Mouse (Mus musculus) frontal cortex, postnatal 25 days (tissue): ENCODE measurements at regions not wholly inside any gene's neighbourhood (a gene's known extent, or its start where the extent isn't known, plus 50 kb on each side); places are given as distances from the start of the nearest gene placed in this dataset.

Experiments used
- DNase-seq, 2 experiments: peaks; one replicate each; pipeline ENCODE4 v3.0.0; 2022; ENCODE audit warnings: low spot score in 2 of 2

DNA sequence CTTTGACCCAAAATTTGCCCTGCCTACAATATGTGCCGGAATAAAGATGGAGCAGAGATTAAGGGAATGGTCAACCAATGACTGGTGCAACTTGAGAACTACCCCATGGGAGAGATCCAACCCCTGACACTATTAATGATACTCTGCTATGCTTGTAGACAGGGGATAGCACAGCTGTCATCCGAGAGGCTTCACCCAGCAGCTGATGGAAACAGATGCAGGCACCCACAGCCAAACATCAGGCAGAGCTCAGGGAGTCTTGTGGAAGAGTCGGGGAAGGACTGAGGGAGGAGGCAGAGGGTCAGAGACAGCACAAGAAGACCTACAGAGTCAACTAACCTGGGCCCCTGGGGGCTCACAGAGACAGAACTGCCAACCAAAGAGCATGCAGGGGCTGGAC is 395.8 kb downstream of the Cd83 start:
- no peak for DNase-seq

DNA sequence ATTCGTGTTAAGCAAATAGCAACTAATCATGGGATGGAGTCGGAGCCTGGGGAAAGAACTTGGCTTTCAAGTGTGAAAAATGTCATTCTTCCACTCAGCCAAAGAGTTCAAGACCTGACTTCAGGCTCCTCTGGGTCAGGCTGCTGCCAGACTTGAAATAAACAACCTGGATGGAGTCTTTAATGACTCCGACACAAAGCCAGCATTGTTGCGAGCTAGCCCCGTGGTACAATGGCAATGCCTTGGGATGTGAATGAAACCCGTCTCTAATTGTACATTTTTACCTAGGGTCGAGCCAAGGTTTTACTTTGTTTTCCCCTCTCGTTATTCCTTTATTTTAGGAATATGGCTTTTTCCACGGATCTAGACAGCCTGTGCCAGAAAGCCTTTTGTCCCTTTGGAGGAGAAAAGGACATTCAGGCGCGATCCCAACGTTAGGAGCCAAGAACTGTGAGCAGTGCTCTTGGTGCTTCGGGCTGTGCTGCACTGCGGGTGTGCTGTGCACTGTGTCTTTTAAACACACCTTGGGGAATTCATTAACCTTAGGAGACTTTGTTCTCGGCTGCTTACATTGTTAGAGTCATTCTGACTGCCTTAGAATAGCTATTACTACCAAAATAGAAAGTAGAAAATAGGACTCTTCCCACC is 398.1 kb downstream of the Cd83 start:
- no peak for DNase-seq

DNA sequence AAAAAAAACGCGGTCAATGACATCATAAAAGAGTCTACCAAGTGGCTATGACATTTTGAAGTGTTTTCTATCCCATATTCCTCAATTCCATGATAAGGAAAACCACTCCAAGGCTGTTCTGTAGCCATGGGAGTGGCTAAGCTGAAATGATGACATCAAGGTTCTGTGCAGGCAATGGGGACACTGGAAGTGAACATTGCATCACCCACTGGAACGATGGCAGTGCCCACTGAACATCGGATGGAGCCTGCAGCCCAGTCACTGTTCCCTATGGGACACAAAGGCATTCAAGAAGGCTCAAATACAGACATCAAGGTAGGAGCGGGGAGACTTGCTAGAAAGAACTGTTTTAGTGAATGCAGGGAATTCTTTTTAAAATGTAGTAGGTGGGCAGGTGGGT is 410.8 kb downstream of the Cd83 start:
- no peak for DNase-seq

DNA sequence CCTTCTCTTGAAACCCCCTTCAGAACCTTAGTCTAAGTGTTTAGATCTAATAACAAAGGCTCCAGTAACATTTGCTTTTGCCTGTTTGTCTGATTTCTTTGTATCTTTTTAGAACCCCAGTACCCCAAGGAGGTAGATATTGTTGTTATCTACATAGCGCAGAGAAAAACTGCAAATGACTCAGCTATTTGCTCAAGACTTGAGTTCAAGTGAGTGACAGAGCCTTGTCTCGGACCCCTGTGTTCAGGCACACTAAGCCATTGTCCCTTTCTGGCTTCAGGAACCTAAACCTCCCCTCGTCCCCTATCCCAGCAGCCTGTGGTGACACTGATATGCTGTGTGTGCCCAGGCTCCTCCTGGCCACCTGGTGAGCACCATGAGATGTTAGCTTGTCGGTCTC is 421.5 kb downstream of the Cd83 start:
- DNase-seq, result no peak

DNA sequence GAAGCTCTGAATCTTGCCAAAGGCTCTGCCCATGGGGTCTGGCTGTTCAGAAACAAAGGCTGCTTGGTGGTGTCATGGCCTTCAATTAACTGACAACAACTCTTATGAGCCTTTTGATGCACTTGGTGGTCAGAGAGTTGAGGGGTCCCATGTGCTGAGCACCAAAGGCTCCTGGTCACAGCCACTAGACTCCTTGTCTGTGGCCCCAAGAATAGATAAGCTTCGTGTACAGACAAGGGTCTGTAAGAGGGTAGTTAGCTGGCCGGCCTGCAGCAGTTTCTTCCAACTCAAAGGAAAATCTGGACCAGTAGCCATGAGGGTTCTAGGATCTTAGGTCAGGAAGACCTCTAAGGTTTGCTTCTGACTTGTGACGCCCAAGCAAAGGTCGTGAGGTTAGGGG is 421.9 kb downstream of the Cd83 start:
- DNase-seq, result no peak

DNA sequence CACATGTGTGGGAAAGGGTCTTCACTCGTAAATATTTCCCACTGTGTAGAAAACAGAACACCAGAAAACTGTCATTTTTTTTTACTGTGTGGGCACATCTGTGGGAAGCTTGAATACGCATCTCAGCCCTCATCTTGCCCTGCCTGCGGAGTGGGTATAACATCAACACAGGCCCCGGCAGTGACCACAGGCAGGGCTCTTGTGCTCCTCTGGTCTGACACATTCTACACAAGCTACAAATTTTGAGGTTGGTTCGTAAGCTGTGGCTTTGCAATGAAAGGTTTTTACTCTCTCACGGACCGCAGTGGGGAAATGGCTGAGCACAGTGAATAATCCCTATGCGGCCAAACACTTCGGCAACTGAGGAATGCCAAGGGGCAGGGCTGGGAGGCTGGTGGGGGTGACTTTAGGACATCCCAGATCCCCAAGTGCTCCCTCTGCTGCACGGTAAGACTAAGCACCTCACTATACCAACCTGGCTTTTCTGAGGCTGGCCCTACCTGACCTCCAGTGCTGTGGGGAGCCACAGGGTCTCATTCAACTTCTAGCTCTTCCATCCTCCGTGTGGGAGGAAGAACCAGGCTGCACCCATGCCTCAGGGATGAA is 422.9 kb downstream of the Cd83 start:
- no peak for DNase-seq

DNA sequence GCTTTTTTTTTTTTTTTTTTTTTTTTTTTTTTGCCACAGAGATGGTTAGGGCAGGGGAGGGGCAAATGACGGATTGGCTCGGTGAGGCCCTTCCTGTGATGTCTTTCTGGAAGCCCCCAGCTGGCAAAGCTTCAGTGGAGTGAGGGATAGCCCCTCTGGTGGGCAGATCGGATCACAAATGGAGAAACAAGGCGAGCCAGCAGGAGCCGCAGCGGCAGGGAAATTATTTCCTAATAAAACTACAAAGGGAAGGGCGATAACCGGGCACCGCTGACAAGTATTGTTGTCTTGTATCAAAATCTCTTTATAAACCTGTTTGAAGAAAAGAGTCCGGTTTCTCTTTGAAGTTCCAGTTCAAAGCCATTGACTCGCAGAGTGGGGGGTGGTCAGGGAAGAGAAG is 424.5 kb downstream of the Cd83 start:
- no peak for DNase-seq

DNA sequence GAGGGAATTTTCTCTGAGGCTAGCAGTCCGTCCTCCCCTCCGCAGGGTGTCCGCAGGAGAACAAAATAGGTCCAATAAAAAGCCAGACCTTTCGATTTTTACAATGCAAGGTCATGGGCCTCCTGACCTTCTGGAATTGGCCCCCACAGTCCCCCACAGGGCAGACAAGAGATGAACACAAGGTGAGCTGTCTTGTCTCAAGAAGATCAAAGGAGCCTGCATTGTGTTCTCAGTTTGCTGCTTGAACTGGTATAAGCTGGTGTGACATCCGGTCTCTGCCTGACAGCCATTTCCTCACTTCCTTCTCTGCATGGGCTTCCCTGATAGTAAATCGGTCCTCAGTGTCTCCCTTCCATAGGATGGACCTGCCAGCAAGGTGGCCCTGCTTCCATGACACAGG is 425.5 kb downstream of the Cd83 start:
- DNase-seq, result no peak

DNA sequence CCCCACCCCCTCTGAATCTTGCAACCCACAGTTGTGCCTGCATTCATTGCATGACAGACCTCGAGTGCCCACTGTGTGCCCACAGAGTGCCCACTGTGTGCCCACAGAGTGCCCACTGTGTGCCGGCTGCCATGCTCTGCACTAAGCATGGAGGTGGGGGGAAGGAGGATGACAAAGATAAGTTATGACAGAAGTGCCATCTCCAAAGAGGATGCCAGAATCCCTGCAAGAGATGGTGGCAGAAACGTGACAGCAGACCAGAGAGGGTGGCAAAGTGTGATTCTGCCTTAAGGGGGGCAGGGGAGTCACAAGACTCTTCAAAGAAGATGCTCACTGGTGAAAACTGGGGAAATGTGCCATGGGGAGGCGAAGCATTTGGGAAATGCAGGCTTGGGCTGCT is 427.8 kb downstream of the Cd83 start:
- DNase-seq, result no peak

DNA sequence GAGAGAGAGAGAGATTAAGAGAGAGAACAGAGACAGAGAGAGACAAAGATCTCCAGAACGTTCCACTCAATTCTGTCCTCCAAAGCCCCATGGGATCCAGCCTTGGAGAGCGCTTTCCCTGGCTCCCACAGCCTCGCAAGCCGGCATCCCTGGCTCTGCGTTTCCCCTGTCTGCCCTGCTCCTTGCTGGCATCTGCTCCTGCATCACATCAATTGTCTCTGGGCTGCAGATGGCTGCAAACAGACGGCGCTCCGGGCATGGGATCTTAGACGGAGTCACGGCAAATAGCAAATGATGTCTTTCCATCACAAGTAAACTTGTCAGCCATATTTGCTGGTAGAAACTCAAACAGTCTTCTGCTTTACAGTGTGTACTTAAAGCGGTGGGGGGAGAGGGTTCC is 428.4 kb downstream of the Cd83 start:
- no peak for DNase-seq

DNA sequence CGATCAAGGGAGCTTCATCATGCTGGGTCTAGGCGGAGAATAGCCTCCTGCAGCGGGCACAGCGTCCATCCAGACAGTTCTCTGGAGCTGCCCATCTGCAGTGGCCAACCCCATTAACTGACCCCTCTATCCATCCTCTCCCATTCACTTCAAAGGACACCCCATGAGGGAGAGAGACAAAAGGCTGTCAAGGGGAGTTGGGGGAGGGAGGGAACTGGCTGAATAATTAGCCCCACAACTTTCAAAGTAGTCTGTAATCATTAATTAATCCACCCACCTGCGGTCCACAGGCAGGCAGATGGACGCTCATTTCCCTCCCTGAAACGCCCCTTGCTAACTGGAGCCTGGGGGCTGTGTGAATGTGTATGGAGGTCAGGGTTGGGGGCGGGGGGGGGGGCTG is 433.7 kb downstream of the Cd83 start:
- DNase-seq, result no peak

DNA sequence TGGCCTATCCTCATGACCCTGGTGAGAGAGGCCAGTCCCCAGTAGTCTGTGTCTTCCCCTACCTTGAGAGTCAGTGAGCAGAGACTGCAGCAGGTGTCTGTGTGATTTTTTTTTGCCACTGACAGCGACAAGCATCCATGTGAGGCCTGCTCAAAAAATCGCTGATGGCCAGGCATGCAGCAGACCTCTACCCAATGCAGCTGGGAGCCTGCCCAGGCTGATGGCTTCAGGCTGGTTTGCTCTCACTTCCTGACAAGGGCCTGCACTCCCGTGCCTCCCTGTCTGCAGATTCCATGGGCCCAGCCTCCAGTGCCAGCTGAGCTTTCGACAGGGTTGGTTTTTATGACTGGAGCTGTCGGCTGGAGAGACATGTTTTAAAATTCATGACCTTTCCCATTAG is 437.1 kb downstream of the Cd83 start:
- DNase-seq, result no peak

DNA sequence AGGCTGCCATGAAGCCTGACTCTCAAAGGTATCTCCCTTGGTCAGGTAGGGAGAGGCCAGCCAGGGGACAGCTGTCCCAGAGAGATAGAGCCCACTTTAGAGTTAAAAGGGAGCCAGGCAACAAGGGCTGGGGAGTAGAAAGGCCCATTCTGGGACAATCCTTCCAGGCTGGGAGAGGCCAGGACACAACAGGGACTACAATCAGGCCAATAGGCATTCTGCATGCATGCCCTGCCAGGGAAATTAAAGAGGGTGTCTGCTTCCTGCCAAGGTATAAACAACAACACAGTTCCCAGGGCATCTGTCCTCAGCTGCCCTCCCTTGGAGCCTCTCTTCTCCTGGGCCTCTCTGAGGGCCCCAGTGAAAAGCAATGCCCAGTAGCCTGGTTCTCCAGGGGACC is 437.8 kb downstream of the Cd83 start:
- DNase-seq, result no peak

DNA sequence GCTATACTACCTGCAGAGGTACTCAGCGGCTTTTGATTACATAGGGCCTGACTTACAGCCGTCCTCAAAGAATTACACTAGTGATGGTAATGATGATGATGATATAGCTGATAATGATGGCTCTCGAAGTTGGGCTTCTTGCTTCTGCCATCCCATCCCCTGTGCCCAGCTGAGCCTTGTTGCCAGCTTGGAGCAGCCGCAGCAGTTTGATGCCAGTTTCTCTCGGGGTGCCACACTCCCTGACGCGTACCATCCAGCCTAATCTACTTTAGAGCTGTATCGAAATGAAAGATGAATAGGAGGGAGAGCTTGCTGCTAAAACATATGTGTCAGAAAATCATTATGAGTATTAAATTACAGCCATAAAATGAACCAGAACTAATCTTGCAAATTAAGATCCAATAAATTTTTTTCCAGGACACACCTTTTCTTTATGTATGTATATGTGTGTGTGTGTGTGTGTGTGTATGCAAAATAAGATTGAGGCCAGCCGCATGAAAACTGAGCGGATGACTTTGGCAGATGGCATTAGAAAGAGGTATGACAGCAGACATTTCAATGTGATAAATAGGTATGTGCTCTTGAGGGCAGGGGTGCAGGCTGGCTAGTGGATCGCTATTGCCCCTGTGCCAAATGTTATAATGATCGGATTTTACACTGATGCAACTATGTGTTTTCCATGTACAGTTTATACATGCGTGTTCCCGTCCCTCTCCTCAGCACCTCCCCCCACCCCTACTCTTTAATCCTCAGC is 443.3 kb downstream of the Cd83 start:
- DNase-seq, result no peak

DNA sequence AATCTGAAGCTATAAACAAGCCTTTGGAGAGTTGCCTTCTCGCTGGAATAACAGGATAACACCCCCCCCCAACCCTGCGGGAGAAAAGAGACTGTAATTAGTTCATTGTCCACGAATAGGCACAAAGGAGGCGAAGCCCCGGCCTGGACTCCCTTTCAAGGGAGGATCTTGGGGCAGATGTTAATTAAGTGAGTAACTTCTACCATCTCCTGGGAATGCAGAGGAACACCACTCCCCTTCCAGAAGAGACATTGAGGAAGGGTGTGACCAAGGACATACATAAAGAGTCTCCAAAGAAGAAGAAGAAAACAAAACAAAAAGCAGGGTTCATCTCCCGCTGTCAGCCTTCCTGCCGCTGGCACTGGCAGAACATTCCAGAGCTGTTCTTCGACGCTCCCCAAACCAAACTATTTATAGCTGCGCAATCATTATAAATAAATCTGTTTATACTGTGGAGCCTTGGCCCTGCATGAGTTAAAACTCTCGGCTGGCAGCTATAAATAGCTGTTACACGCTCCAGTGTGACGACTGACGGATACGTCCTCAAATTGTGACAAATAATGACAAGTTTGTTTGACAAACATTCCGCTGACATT is 444.1 kb downstream of the Cd83 start:
- no peak for DNase-seq

DNA sequence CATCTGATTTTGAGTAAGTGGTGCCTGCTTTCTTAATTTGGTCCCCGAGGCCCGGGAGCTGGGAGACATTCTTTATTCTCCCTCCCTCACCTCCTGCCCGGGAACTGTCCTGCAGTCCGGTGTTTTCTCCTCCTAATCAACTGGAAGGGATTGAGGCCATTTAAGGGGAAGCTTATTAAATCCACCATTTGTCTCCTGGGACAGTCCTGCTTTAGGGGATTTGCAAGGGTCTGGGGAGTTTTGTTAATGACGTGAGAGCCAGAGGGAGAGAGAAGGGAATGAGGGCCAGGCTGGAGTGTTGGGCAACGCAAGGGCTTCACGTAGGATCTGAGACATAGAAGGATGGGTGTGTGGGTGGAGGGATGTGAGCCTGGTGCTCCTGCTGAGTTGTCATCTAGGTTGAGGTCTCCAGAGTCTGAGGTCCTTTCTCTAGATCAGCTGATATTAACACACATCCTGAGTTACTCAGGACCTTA is 444.6 kb downstream of the Cd83 start:
- DNase-seq, result no peak

DNA sequence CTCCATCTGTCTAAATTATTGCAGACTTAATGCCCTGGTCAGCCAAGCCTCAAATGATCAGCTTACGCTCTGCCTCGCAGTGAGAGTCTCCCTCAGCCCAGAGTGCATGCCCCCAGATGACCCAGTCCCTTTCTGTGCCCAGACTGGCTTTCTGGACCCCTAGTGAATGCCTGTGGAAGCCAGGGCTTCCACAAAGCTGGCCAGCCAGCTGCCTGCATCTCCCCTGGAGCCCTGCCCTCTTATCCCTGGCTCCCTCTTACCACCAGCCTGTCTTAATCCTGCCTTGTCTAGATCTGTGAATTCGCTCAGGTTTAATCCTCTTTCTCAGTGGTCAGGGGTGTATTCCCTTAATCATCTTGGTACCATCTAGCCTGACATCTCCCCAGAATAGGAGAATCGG is 446.8 kb downstream of the Cd83 start:
- DNase-seq, result no peak

DNA sequence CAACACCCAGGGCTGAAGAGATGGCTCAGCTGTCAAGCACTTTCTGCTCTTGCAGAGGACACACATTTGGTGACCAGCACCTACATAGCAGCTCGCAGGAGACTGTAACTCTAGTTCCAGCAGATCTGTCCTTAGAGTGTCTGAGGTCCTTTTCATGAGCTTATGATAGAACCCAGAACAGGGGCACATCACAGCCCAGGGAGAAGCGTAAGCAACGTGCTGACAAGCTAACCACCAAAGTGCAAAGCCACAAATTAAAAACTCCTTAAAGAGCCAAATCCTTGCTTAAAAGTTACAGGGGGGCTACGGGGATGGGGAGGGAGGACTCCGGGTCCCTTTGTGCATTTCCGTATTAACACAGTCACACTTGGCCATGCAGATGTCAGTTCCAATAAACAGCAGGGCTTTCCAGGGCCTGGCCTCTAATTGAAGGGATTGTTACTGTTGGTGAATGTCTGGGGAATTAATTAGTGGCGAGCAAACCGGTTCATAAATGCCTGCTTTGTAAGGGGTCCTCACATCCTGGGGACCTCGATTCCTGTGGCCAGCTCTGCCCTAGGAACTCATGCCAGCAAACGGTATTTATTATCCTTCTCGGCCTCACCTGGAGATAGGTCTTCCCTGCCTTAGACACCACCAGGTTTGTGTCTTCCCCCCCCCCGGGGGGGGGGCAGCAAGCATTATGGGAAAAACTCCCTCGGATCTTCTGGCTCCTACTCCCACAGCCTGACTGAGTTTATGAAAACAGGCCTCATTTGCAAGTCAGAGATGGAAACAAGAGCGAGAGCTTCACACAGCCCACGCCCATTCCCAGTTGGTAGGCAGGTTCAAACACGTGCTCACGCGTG is 447.5 kb downstream of the Cd83 start:
- DNase-seq, result peak; percentile 62 to 66

DNA sequence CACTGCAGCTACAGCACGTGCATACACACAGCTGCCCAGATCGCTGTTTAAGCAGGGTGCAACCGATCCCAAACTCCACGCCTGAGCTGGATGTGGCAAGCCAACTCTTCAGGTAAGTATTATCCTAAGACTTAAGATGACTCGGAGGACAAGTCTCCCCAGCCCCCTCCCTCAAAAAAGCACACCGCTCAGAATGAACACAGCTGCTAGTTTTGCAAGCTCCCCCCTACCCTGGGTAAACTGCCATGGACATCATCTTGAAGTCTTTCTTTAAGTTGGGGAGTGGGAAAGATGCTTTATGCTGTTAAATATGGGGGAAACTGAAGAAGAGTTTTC is 448.1 kb downstream of the Cd83 start:
- no peak for DNase-seq

DNA sequence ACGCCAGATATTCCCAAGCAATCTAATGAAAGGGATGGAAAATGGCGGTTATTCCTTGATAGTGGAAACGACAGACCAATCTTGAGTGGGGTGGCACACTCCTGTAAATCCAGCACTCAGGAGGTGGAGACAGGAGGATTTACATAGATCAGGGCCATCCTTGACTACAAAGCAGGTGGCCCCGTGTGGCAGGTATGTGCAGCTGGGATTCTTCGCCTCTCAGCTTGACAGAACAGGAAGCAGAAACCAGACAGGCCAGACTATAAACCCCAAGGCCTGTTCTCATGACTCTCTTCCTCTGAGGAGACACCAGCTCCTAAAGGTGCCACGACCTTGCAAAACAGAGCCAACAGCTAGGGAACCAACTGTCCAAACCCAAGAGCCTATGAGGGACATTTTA is 449.7 kb downstream of the Cd83 start:
- no peak for DNase-seq

DNA sequence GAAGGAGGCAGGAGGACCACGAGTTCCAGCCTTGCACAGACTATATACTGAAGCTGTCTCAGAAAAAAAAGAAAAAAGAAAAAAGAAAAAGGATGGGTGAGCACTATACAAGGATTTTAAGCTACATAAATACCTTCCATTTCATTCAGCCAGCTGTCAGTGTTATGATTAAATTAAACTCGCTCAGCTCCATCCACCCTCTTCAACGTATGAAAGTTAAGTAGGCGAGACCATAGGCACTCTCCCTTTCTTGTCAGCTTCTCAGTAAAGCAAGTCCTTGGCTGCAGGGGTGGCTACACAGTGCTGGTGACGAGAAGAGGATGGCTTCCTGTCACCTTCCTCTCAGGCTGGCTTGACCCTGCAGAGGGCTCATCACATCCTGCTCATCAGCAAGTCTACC is 450.7 kb downstream of the Cd83 start:
- DNase-seq, result peak in 1 of 2 experiments; percentile 12

DNA sequence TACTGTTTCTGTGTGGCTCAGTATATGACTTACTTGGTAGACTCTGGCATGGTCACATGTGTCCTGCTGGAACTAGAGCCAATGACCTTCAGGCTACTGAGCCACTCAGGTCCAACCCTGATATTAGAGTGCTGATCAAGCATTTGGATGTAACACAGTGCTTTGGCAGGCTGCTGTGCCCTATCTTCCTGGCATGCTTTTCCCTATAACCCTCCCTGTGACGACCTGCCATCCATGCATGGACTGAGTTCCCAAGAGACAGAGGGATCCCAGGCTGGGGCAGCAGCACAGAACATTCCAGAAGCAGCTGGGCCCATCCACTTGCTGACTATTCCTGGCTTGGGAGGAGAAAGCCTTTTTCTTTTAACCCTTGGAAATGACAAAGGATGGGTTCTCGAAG is 451.4 kb downstream of the Cd83 start:
- no peak for DNase-seq
